Mouse (Mus musculus) left cerebral cortex, postnatal 14 days (tissue): ENCODE results near the gene Gm4131. TPM values are rescaled to one million over a fixed set of nuclear protein-coding genes. Genes with fewer than 3 reads are reported as not detected.

Experiments
- DNase-seq, 2 experiments: peaks; one replicate each; pipeline ENCODE4 v3.0.0; 2021 to 2022; ENCODE audit warnings: low spot score in 2 of 2, mixed read lengths in 1 of 2
- intact Hi-C: fragments of 180-260 bp; cut with DNase I; formaldehyde crosslinking; loops from one replicate; pipeline ENCODE4 v1.15.1; 2025
- total RNA-seq, 2 experiments: library from RNA; stranded (reverse); gene quantifications; 2 replicates each; pipeline ENCODE4 v1.2.3; 2021

Gm4131 gene
- total RNA-seq, 2 experiments from 2014 or later = not detected

DNA sequence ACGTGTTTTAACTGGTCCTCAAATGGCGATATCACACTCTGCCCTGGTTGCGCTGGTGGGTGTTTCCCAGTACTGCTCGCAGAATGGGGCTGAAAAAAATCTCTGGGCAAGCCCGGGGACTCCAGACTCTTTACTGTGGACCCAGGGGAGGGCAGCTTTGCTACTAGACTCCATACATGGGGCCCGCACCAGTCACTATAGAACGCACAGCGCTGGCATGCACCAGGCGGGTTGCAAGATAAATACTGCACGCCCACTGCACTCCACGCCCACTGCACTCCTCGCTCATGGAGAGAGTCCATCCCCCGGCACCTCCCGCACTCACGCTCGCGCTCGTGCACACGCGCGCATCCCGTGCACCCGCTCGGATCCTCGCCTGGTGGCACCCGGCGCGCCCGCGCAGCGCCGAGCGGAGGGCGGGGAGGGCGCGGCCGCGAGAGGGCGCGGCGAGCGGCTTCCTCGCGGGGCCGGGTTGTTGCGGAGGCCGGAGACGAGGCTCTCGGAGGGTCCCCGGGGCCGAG is 11.4 kb downstream of the Gm4131 start, which contains the start of gene Fam124a:
Fam124a (plus strand) TSS at position 429 of the 521 bp plus-strand sequence.
- peak; percentile 80 to 81 for DNase-seq
- intact Hi-C loops = loop anchor here (5.0 to 10.0 kb wide), 2 partner anchors 52 to 279 kb away; partner anchors contain the start of gene Wdfy2

DNA sequence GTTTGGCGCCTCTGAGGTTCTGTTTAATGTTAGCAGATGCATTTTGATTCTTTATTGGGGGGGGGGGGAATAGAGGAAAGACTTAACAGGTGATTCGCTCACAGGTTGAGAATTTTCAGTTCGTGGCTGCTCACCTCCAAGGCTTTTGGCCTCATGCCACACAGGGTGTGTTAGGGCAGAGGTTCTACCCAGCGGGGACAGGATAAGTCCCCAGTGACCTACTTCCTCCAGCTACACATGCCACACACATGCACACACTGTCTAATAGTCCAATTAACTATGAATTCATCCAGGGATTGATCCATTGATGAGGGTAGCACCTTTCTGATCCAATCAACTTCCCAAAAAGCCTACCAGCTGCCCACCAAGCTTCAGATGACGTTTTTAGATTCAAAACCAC is 12.9 kb downstream of the Gm4131 start:
- intact Hi-C loops = loop anchor here (10.0 kb wide), 1 partner anchor 281 kb away; the partner anchor contains the start of gene Wdfy2

DNA sequence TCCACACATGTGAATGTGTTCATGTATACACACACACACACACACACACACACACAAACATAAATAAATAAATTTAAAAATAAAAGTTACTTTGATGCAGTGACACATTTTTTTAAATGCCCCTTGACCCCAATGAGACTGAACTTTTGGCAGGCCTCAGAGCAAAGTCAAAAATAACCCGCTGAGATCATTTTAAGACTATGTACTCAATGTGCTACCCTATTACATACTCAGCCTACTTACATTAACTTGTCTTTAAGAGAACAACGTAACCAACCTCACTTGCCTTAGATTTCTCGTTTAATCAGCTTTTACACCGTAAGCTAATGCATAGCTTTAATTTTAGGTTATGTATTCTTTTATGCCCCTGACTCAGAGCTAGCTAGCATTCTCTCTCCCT is 13.9 kb downstream of the Gm4131 start:
- DNase-seq = no peak
- intact Hi-C loops = loop anchor here (10.0 kb wide), 1 partner anchor 282 kb away; the partner anchor contains the start of gene Wdfy2

More for the DNA sequence above, 12.9 kb downstream of the Gm4131 start:
- DNase-seq = no peak

DNA sequence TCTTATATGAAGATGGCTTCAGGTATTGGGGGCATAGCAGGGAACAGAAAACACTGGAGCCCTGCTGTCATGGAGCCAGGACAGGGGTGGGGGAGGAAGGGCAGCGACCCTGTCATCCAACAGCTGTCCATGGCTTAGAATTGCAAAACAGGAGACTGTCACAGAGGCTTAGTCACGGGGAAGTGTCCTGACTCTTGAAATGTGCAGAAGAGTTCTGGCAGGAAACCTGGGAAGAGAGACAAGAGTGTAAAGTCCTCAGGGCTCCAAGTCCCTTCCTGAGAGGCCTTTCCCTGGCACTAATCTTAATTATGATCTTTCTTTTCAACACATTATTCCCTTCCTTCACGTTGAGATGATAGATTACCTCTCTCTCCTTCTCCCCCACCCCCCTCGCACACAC is 16.6 kb downstream of the Gm4131 start:
- DNase-seq = no peak
- intact Hi-C loops = loop anchor here (10.0 kb wide), 1 partner anchor 285 kb away; the partner anchor contains the start of gene Wdfy2

DNA sequence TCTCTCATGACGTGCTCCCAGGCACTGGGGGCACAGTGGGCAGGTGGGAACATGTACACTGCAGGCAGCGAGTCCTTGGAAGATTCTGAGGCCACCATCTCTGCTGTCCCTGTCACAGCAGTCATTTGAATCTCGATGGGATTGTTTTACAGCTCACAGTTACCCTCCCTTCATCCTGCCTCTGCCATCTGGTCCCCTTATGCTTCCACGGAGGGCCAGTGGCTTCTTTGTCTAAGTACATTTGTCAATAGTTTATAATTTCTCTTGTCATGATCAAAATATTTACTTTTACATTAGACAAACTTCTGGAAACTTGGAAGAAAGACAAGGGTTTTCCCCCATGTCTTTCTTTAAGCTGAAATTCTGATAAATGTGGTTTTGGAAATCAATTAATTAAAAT is 20.0 kb downstream of the Gm4131 start:
- no peak for DNase-seq
- intact Hi-C loops = loop anchor here (5.0 kb wide), 1 partner anchor 54 kb away; no protein-coding TSS in a partner anchor

DNA sequence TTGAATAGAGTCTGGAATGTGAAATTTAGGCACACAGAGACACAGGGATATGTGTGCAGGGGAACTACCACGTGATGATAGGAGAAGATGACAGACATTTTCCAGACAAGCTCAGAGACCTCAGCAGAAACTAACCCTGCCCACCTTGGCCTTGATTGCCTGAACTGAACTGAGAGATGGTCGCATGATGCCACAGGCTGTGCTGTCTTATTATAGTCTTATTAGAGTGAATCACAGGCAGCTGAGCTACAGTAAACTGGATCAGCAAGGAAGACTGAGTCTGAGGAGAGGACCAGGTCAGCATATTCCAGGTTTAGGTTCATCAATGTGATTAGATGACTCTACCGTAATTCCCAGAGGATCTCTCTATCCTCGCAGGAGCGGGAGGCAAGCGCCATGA is 20.4 kb downstream of the Gm4131 start:
- DNase-seq = no peak
- intact Hi-C loops = loop anchor here (5.0 kb wide), 1 partner anchor 54 kb away; no protein-coding TSS in a partner anchor

DNA sequence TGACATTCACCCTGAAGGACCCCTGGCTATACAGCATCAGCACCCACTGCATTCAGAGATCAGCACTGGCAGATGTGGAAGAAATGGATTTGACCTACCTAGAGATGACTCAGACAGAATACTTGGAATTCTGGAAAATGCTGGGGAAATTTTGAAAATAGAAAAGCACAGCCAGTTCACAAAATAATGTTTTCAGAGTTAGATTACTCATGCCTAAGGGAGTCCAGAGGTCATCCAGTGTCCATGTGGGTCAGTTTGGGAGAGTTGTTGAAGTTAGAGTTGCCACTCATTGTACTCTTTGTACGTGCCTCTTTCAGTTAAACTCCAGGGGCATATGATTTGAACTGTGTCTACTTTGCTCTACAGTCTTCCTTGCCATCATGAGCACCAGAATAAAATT is 25.0 kb downstream of the Gm4131 start:
- no peak for DNase-seq
- intact Hi-C loops = no loop called here

DNA sequence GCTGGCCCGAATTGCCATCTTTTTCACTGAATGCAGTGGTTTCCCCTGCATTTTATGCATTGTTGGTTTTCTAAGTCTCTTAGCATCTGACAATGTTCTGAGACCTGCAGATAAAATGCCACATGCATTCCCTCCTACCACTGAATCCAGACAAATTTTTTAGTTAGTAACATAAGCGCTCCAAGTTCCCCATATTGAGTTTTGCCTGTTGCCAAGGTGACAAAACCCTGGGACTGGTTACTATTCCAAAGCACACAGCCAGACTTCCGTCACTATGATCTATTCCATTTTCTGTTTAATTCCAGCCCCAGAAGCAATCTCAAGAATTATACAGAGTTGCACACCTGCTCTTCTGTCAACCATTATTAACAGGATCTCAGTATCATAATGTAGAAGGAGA is 26.9 kb downstream of the Gm4131 start:
- peak; percentile 34 to 54 for DNase-seq
- intact Hi-C loops = no loop called here

DNA sequence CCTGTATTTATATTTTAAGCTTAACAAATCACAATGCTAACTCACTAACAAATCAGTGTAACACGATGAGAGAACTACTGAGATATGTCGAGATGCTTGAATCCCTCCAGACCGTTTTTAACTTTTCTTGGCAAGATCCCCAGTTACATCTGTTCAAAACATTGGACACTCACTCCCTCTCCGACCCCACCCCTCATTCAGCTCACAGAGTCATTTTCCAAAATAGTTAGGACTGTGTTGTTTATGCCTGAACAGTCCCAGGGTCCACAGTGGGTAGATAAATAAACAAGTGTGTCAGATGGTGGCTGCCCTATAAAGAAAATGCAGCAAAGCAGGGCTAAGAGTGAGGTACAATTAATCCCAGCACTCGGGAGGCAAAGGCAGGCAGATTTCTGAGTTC is 29.7 kb downstream of the Gm4131 start:
- no peak for DNase-seq
- intact Hi-C loops = no loop called here

DNA sequence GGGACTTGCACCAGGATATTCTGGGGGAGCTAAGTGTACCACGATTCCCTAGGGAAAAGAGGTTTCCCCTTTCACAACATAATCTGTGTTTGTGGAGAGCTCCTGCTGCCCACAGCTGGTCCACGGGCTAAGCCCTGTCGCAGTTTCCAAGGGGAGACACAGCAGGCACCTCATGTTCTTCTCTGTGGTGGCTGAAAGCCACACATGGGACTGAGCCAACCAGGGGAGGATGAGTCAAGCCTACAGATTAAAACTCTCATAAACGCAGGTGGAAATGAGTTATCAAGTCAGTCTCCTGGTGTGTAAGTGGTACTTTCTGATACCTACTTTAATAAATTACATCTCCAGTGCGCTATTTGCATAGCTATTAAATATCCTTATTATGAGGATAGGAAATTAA is 30.6 kb downstream of the Gm4131 start:
- no peak for DNase-seq
- intact Hi-C loops = no loop called here

DNA sequence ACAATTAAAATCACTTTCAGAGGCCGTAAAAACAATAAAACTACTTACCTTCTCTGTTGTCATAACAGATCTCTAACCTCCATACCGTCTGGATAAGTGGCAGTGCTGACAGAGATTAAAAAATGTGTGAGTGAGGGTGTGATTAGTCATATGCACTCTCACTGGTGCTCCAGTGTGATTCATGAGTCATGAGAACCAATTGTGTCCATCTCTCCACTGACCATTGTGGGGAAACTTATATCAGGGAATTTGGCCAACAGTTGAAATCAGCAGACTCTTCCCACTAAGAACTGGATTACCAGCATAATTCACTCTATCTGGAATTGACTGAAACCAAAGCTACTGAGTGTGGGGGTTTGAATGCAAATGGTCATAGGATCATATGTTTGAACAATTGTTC is 35.8 kb downstream of the Gm4131 start:
- intact Hi-C loops = no loop called here
- no peak for DNase-seq

DNA sequence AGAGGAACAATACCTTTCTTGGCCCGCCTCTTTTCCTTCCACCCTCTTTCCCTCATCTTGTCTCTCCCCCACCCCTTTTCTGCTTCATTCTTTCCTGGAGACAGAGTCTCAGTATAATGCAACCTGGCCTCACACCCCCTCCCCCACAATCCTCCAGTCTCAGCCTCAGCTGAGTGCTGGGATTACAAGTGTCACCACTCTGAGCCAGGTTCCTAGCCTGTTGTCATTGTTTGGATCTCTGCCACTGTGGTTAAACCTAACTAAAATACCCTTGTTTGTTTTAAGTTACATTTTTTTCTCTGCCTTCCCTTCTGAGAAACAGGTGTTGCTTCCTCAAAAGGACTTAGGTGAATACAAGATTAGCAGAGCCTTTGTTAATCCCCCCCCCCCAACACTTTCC is 53.9 kb downstream of the Gm4131 start:
- DNase-seq = no peak
- intact Hi-C loops = no loop called here

DNA sequence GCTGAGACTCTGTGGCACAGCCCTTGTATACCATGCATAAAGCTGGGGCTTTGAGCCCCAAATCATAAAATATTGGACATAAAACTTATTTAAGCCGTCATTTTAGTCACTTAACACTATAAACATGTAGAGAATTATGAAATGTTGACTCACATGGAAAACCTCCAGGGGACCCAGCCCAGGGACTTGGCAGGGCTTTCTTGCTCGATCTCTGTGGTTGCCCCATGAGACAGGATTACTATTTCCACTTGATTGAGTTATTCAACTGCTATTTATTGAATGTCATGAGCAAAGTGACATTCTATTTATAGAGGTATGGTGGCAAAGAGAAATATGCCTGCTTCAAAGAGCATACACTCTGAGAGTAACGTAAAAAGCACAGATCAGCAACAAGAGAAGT is 57.4 kb downstream of the Gm4131 start:
- DNase-seq = no peak
- intact Hi-C loops = no loop called here

DNA sequence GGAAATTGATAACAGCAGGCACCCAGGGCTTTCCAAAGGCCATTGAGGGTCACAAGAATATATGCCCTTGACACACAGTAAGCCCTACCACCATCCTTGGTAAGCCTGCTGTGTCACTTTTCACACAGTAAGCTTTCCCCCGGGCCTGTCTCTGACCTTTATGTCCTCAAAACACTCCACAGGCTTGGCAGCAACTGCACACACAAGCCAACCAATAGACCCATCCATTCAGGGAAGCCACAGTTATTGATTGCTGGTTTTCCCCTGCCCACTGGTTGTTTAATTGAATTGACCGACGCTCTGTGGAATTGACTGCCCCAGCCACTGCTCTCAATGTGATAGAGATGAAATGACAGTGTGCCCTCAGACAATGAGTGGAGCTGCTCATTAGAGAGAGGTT is 60.5 kb downstream of the Gm4131 start:
- no peak for DNase-seq
- intact Hi-C loops = no loop called here

DNA sequence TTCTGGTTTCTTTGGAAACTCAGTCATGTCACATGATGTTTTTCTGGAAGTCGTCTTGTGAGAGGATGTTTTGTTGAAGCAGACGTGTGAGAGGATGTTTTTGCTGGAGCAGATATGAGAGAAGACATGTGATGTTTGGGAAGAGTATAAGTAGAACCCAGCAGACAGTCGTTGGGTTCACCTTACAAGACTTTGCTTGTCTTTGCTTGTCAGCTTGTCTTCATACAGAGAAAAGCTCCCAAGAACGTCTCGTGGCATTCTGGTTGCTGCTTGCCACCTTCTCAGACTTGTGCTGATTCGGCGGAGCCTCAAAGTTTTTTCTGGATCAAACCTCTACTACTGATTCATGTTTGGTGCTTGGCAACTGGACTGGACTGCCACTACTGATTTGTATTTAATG is 69.3 kb downstream of the Gm4131 start:
- intact Hi-C loops = no loop called here
- no peak for DNase-seq

DNA sequence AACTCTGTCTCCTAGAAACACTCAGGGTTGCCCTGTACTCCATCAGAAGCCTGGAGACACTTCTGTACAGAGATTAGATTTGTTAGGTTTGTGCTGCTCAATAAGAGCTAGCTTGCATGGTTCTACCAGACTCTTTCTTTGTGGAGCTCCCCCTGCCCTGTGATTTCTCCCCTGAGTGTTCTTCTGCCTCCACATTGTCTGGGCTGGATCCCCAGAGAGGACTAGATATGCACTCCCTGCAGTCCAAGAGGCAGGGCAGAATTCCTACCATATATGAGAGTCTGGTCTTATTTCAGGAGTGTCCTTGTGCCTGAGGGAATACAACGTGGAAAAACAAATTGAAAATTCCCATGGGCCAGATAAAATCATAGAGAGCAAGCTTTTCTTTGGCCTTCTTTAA is 70.2 kb downstream of the Gm4131 start:
- intact Hi-C loops = no loop called here
- no peak for DNase-seq

DNA sequence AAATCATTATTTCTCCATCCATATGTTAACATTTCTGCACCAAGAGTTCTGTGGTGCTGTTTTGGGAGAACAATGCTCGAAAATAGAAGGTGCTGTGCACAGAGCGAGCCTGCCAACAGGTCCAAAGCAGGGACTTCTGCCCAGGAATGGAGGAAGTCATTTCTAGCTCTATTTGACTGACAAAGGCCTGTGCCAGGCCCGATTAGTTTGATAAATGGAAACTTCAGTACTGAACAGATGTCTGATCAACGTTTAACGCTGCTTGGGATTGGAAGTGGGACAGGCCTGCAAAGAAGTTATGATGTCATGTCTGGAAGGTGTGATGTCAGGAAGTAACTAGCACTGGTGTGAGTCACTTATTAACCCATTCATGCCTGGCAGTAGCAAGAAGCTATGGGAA is 73.3 kb downstream of the Gm4131 start:
- intact Hi-C loops = loop anchor here (2.0 to 5.0 kb wide), 2 partner anchors 54 to 113 kb away; no protein-coding TSS in a partner anchor

DNA sequence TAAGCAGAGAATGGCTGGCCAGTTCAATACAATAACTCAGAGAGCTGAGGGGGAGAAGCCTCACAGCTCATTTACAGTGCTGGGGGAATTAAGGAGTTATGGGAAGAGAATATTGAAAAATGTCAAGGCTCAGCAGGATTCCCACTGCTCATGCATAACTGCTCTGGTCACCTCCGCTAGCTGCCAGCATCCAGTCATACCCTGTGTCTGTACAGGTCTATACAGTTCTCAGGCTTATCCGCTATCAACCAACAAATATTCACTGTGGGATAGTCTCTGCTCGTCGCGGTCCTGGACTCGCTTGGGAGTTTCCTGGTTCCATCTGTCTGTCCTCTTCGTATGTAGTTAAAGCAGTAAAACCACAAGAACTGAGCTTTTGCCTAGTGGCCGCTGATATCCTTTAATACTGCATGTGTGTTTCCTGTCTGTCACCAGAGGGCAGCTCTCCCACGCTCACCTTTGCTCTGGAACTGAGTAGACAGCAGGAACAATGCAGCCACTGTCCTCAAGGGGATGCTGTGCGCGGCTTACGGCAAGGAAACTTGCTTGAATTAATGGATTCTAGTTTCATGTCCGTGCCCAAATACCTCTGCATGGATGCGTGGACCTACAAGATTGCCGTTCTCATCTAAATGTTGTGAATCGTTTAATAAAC is 74.4 kb downstream of the Gm4131 start:
- intact Hi-C loops = loop anchor here (2.0 to 5.0 kb wide), 2 partner anchors 55 to 114 kb away; no protein-coding TSS in a partner anchor
- DNase-seq = peak; percentile 79 to 84

More for the DNA sequence above, 73.3 kb downstream of the Gm4131 start:
- DNase-seq = no peak

DNA sequence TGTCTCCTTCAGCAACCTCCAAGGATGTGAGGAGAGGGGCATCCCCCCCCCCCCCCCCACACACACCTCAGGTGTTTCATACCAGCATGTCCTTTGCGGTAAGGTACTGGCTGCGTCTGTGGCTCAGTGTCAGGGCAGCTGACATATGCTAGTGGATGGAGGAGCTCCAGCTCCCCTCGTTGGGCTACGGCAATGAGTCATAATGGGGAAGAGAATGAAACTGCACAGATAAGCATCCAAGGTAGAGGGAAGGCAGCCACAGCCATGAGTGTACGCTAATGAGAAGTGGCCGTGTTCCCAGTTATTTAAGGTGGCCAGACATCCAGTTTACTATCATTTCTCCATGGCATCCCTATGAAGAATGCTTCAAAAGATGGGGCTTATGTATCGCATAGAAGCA is 78.5 kb downstream of the Gm4131 start:
- intact Hi-C loops = no loop called here
- DNase-seq = no peak

DNA sequence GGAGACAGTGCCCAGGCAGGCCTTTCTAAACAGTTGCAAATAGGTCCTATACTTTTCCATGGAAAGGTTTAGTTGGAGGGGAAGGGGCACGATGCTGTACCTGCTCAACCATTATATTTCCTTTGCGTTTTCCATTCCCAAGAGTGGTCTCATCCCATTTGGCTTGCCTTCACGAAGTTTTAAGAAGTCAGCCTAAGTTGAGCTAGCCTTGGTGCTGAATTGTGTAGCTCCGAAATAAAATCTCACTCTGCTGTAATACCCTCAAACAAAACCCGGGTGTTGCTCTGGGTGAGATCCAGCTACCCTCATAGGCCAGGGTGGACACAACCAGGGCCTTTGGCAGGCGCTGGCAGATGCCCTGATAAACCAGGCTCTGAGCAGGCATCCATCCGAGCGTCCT is 85.3 kb downstream of the Gm4131 start:
- no peak for DNase-seq
- intact Hi-C loops = no loop called here

DNA sequence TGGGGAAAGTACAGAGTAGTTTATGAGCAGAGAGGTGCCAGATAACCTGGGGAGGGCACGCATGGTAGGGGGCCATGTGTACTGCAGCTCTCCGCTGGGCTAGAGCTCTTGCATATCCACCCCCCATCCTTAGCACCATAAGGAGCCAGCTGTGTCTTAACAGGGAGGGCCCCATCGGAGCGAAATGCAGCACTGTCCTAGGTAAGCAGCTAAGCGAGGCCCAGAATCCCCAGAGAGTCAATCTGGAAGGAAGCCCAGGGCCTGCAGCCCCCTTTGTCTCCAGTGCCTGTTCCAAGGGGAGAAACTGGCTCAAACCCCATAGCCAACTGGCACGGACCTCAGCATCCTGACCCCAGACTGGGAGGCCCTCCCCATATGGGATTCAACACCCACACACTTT is 87.3 kb downstream of the Gm4131 start:
- DNase-seq = no peak
- intact Hi-C loops = no loop called here
